24 mouse cellular contexts compared by ENCODE assay signal in the genomic region with DNA sequence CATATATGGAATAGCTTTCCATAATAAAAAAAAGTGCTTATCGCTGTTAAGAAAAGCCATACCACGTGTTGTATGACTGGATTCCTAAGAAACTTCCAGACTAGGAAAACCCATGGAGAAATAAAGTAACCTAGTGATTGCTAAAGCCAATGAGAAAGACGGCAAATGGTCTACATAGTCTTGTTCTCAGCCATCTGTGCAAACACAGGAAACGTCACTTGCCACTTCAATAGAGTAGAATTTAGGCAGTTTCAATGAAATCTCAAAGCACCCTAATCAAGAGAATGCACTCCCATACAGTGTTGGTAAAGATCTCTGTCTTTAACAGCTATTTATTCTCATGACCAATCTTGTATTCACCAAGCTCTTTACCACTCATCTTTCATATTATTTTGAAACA.
"Had no signal": no experiment of that assay in that cellular context is flagged by ENCODE, and none has a peak within 500 bp of the region (broad histone marks: within the 10 kb centered on the region; RNA-seq: fewer than 3 reads in every experiment).

No protein-coding gene starts in this region.

- DNase-seq: gastrocnemius, adult 2 months; gastrocnemius, postnatal 10 days; gastrocnemius, postnatal 25 days; heart, adult 18-20 months; heart, postnatal 10 days; heart, postnatal 4 days; kidney, adult 11 months; kidney, adult 2 months; kidney, adult 9 months; kidney, postnatal 14 days; kidney, postnatal 36 days; layer of hippocampus, adult 9-11 months; layer of hippocampus, postnatal 36 days; left cerebral cortex, postnatal 4 days had no signal

- H3K27ac ChIP-seq: gastrocnemius, adult 2 months; heart, embryonic 10.5 days; hindbrain, embryonic 10.5 days; hindbrain, embryonic 12.5 days; hindbrain, embryonic 14.5 days; kidney, embryonic 15.5 days; kidney, postnatal 0 days; limb, embryonic 13.5 days; limb, embryonic 15.5 days; liver, embryonic 12.5 days had no signal

- H3K4me1 ChIP-seq: heart, embryonic 12.5 days; kidney, embryonic 15.5 days; limb, embryonic 13.5 days; limb, embryonic 15.5 days had no signal

- H3K27me3 ChIP-seq: heart, embryonic 12.5 days; hindbrain, embryonic 12.5 days; kidney, embryonic 15.5 days; limb, embryonic 13.5 days; limb, embryonic 15.5 days; liver, embryonic 12.5 days had no signal

- H3K36me3 ChIP-seq: heart, embryonic 10.5 days; heart, embryonic 12.5 days; hindbrain, embryonic 10.5 days; hindbrain, embryonic 12.5 days; kidney, embryonic 15.5 days; limb, embryonic 13.5 days; limb, embryonic 15.5 days; liver, embryonic 12.5 days had no signal

- H3K4me3 ChIP-seq: gastrocnemius, adult 2 months; heart, embryonic 10.5 days; heart, embryonic 12.5 days; hindbrain, embryonic 10.5 days; hindbrain, embryonic 12.5 days; kidney, embryonic 15.5 days; limb, embryonic 13.5 days; limb, embryonic 15.5 days; liver, embryonic 12.5 days had no signal
